Mouse (Mus musculus) intestine, postnatal 0 days (tissue): ENCODE data around the gene Slc36a3. TPM values are rescaled to one million over a fixed set of nuclear protein-coding genes. Genes with fewer than 3 reads are reported as not detected.
A peak's percentile ranks its signal among the peaks of the same experiment; 100 is the strongest.

ENCODE experiments used
- ATAC-seq: fragments of 200-750 bp; cut with Nextera tagmentation; 2 replicates; pipeline ENCODE4 v1.8.0; 2017; ENCODE audit warnings: mild to moderate bottlenecking, moderate TSS enrichment, moderate library complexity
- H3K27ac ChIP-seq: fragments of 300-500 bp; sonication (generic); 2 replicates; pipeline ENCODE4 v1.5.1; 2014; ENCODE audit warnings: mild to moderate bottlenecking, low read depth, low read length, moderate library complexity
- H3K27me3 ChIP-seq: fragments of 300-500 bp; sonication (generic); replicated peaks from 2 replicates; pipeline ENCODE4 v1.6.1; 2014; ENCODE audit warnings: low read length, mixed read lengths; ENCODE audit not compliant: control insufficient read depth, insufficient read depth
- H3K36me3 ChIP-seq: fragments of 300-500 bp; sonication (generic); 2 replicates; pipeline ENCODE4 v1.6.1; 2014; ENCODE audit warnings: mild to moderate bottlenecking, moderate library complexity; ENCODE audit not compliant: control insufficient read depth, insufficient read depth
- H3K4me1 ChIP-seq: fragments of 300-500 bp; sonication (generic); replicated peaks from 2 replicates; pipeline ENCODE4 v1.6.1; 2014; ENCODE audit warnings: antibody characterized with exemption, low read length, mixed read lengths; ENCODE audit not compliant: control insufficient read depth, insufficient read depth
- H3K4me2 ChIP-seq: fragments of 300-500 bp; sonication (generic); replicated peaks from 2 replicates; pipeline ENCODE4 v1.6.1; 2014; ENCODE audit warnings: low read depth, mild to moderate bottlenecking, moderate library complexity
- H3K4me3 ChIP-seq: fragments of 300-500 bp; sonication (generic); 2 replicates; pipeline ENCODE4 v1.5.1; 2014; ENCODE audit warnings: low read depth, low read length
- H3K9ac ChIP-seq: fragments of 300-500 bp; sonication (generic); 2 replicates; pipeline ENCODE4 v1.6.1; 2014; ENCODE audit warnings: mild to moderate bottlenecking, low read depth, low read length
- H3K9me3 ChIP-seq: fragments of 300-500 bp; sonication (generic); 2 replicates; pipeline ENCODE4 v1.6.1; 2016; ENCODE audit warnings: mixed run types; ENCODE audit not compliant: control insufficient read depth
- CTCF ChIP-seq: sonication (generic); IDR thresholded peaks from 2 replicates; pipeline ENCODE4 v1.5.1; 2016; ENCODE audit warnings: low read depth, mild to moderate bottlenecking, control low read depth, antibody characterized with exemption, moderate library complexity
- WGBS: fragments of 180-500 bp; shearing (Covaris S2); extraction: QIAGEN DNeasy Blood & Tissue Kit; methylation state at CpG from one replicate; pipeline ENCODE4 v1.1.7; 2014; 5-methylcytosine and 5-hydroxymethylcytosine counted together
- polyA plus RNA-seq: library from polyadenylated mRNA; unstranded; fragments of >200 nt; fragmentation: Nextera tagmentation; extraction: Ambion mirVana; gene quantifications from 2 replicates; pipeline ENCODE4 v1.2.1, GENCODE M21; 2015

Slc36a3 gene
- polyA plus RNA-seq, 1 experiment from 2014 or later = not detected

DNA sequence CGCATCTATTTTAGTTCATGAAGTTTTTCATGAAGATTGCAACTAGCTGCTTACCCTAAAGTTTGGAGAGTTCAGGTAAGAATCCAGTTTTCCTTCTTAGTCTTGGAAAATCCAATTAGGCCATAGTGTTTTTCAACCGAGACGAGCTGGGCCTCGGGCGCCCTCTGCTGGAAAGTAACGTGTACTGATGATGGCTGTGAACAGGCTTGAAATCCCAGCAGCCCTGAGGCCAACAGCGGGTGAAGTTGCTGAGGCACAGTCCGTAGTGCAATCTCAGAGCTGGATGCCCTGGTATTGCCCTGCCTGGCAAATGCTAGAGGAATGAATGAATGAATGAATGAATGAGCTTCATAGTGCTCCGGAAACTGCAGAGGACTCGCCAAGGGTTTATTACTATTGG, 64.5 kb downstream of the Slc36a3 start:
- WGBS = 7% methylated on average over 10 of the region's 10 CpGs
- TF ChIP-seq CTCF = peak; percentile 96
- Histone ChIP-seq H3K4me2 (no peak overlapping the region), H3K4me1 (no peaks in the 10 kb centered on the region), H3K9me3 (no peaks in the 10 kb centered on the region), H3K4me3 (no peak overlapping the region), H3K9ac (no peak overlapping the region), H3K27me3 (no peaks in the 10 kb centered on the region), H3K27ac (no peak overlapping the region), H3K36me3 (no peaks in the 10 kb centered on the region)
- ATAC-seq = 0 out of 2 replicates have a peak, but pooled peaks have one; percentile 25

DNA sequence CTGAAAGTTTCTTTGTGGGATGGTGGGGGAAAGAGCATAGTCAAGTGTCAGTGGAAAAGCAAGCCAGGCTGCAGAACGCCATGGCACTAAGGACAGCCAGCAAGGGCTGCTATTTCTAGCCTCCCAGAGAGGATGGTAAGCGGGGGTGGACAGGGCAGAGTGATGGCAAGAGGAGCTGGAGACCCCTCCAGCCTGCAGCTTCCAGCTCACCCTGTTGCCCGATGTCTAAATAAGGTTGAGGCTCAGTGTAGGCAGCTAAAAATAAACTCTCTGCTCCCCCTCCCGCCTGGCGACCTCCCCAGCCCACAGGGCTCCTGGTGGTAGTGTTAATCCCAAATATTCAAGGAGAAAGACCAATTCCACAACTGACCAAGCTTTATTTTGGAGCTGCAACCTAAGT, 66.1 kb downstream of the Slc36a3 start:
- Histone ChIP-seq H3K4me1 (no peaks in the 10 kb centered on the region), H3K27ac (no peak overlapping the region), H3K36me3 (no peaks in the 10 kb centered on the region), H3K27me3 (no peaks in the 10 kb centered on the region), H3K9ac (no peak overlapping the region), H3K4me3 (no peak overlapping the region), H3K9me3 (no peaks in the 10 kb centered on the region), H3K4me2 (no peak overlapping the region)
- no peak for TF ChIP-seq CTCF
- no peak for ATAC-seq
- 48% methylated on average over 5 of the region's 5 CpGs for WGBS

DNA sequence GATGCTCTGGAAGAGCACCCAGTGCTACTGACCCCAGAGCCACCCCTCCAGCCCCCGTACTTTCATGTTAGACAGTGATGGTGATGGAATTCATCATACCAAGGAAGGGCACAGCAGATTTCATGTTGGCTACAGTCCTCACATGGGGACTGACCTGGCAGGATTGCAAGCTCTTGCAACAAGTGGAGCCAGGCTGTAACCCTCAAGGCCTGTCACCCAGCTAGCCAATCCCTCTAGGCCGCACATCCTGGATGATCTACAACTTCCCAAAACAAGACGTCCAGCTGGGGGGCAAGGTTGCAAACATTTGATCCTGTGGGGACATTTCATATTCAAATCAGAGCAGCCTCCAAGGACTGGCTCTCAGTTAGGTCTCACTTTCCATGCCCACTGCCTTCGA, 66.9 kb downstream of the Slc36a3 start:
- WGBS = 72% methylated on average over 4 of the region's 4 CpGs
- Histone ChIP-seq H3K9ac (no peak overlapping the region), H3K27me3 (no peaks in the 10 kb centered on the region), H3K4me1 (no peaks in the 10 kb centered on the region), H3K4me2 (no peak overlapping the region), H3K4me3 (no peak overlapping the region), H3K36me3 (no peaks in the 10 kb centered on the region), H3K9me3 (no peaks in the 10 kb centered on the region), H3K27ac (no peak overlapping the region)
- no peak for TF ChIP-seq CTCF
- ATAC-seq = no peak

DNA sequence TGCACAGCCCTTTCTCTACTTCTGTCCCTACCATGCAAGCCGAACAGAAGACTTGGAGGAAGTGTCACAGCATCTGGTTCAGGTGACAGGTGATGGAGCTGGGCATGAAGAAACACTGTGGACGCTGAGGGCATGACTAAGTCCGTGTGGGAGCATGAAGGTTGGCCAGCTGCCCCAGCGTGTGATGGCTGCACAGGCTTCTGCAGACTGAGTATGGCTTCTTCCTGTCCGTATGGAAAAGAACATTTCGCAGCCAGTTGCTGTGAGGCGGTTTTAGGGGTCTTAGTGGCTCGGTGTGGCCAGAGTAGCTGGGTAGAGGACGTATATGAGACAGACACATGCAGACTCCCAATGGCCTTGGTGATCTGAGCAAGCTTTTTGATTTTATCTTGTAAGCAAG, 70.3 kb downstream of the Slc36a3 start:
- H3K4me3 ChIP-seq = no peak overlapping the region
- no peak for ATAC-seq
- no peaks in the 10 kb centered on the region for H3K4me1 ChIP-seq
- TF ChIP-seq CTCF = no peak
- H3K9ac ChIP-seq = no peak overlapping the region
- H3K27ac ChIP-seq = no peak overlapping the region
- no peaks in the 10 kb centered on the region for H3K27me3 ChIP-seq
- no peaks in the 10 kb centered on the region for H3K36me3 ChIP-seq
- WGBS = 83% methylated on average over 9 of the region's 9 CpGs
- H3K9me3 ChIP-seq = no peaks in the 10 kb centered on the region
- no peak overlapping the region for H3K4me2 ChIP-seq

DNA sequence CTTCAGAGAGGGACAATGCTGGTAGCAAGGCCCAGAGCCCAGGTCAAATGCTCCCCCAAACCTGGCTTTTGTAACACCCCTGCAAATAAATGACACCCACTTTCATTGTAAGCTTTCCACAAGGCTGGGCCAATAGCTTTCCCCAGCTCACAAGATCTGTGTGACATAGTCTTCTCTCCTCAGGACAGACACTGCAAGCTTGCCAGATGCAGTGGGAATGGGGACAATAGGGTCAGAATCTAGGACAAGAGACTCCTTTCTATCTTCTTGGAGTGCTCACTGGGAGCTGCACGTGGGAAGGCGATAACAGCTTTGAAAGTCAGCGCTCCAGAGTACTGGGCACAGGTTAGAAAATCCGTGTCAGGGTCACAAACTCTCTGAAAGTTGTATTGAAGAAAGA, 72.3 kb downstream of the Slc36a3 start:
- Histone ChIP-seq H3K4me1 (no peaks in the 10 kb centered on the region), H3K27me3 (no peaks in the 10 kb centered on the region), H3K27ac (no peak overlapping the region), H3K9ac (no peak overlapping the region), H3K4me2 (no peak overlapping the region), H3K4me3 (no peak overlapping the region), H3K36me3 (no peaks in the 10 kb centered on the region), H3K9me3 (no peaks in the 10 kb centered on the region)
- ATAC-seq = no peak
- WGBS = 93% methylated on average over 4 of the region's 4 CpGs
- TF ChIP-seq CTCF = no peak

DNA sequence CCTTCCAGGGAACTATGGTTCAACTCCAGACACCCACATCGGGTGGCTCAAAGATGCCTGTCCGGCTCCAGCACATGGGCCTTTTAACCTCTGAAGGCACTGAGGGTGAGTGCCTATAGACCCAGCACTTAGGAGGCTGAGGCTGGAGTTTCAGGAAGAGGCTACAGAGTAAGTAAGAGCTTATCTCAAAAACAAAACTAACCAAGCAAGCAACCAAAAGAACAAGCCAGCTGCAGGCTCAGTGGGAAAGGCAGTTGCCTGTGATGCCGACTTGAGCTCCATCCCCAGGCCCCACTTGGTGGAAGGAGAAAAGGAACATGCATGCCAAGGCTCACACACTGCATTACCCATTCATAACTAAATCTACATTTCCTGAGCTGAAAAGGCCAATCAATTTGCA, 73.0 kb downstream of the Slc36a3 start:
- Histone ChIP-seq H3K4me2 (peak overlapping the region; percentile 94; the same call in 1 of the 2 replicates), H3K27ac (no peak overlapping the region), H3K9me3 (no peaks in the 10 kb centered on the region), H3K4me1 (no peaks in the 10 kb centered on the region), H3K9ac (no peak overlapping the region), H3K27me3 (no peaks in the 10 kb centered on the region), H3K36me3 (no peaks in the 10 kb centered on the region), H3K4me3 (no peak overlapping the region)
- WGBS = 75% methylated on average over 3 of the region's 3 CpGs
- TF ChIP-seq CTCF = no peak
- ATAC-seq = no peak
